Mouse (Mus musculus) thymus, postnatal 14 days (tissue): ENCODE data around the gene Cdk11b.
"Not testable (repeated sequence)": the region's sequence is repeated elsewhere in the genome, so short reads cannot be mapped to it uniquely, and the experiment has no call there.

Experiments used
- DNase-seq: peaks from one replicate; pipeline ENCODE4 v3.0.0; 2021

The Cdk11b gene

DNA sequence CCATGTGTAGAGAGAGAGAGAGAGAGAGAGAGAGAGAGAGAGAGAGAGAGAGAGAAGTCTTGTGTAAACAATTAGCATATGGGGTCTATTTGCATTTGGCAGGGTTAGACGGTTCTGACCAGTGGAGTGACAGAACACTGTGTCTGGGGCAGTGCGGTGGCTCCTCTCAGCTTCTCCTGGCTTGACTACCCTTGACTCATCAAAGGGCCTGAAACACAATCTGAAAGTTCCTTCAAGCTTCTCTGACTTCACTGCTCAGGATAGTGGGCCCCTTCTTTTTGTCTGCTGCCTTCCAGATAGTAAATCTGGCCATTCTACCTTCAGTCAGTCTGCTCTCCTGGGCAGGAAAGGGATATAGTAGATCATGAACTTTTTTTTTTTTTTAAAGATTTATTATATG is 17.8 kb upstream of the Cdk11b start:
- no peak for DNase-seq

DNA sequence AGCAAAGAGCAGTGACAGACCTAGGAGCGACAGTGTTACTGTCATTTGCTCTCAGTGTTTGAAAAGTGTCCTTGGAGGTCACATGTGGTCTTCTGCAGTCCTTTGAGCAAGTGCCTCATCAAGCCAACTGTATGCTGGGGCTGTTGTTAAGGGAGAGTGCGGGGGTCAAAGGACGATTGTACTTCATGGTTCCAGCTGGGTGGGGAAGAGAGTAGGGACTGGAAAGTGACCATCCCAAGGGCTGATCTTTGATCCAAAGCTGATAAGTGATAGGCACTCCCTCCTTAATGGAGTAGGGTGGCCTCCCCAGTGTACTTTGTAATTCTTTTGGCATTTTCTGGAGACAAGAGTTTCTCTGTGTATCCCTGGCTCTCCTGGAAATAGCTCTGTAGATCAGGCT is 12.8 kb upstream of the Cdk11b start:
- DNase-seq = no peak

DNA sequence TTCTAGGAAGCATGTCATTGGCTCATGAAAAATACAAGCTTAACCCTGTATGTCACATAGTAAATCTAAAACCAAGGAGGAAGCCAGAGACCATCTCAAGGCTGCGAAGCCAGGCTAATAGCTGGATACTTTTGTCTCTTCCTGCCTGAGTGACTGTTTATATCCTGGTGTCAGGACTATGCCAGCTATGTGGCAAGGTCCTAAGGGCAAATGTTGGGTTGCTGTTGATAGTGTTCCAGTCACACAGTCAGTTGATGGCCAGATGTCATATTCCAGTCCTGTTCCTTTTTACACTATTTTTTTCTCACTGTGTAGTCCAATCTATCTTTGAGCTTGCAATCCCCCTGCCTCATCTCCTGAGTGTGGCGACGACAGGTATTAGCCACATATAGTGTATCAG is 11.4 kb upstream of the Cdk11b start:
- DNase-seq = no peak

DNA sequence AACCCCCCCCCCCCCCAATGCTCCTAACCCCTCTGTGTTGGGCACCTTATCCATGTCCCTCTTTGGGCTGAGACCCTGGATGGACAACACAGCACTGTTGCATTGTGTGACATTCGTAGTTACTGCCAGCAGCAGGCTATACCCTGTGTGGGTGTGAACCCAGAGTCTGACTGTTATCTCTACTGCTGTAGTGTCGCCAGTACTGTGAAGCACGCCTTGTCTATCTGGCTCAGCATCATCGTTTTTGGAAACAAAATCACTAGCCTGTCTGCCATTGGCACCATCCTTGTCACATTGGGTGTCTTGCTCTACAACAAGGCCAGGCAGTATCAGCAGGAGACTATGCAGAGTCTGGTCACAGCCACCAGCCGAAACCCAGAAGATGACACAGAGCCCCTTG is 6.3 kb upstream of the Cdk11b start:
- DNase-seq = no peak

DNA sequence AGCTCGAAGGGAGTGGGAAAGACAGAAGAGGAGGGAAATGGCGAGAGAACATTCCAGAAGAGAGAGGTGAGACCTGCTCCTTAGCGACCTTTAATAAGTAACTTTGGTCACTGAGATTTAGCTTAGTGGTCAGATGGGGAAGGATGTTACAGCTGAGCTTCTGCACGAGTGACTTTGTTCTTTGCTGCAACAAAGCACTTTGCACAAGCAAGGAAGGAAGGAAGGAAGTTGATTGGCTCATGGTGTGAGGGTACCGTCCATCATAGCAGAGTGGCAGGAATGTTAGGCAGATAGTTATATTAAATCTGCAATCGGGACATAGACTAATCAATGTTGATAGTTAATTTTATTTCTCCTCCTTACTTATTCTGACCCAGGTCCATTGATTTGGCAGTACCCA is 5.6 kb downstream of the Cdk11b start:
- no peak for DNase-seq

DNA sequence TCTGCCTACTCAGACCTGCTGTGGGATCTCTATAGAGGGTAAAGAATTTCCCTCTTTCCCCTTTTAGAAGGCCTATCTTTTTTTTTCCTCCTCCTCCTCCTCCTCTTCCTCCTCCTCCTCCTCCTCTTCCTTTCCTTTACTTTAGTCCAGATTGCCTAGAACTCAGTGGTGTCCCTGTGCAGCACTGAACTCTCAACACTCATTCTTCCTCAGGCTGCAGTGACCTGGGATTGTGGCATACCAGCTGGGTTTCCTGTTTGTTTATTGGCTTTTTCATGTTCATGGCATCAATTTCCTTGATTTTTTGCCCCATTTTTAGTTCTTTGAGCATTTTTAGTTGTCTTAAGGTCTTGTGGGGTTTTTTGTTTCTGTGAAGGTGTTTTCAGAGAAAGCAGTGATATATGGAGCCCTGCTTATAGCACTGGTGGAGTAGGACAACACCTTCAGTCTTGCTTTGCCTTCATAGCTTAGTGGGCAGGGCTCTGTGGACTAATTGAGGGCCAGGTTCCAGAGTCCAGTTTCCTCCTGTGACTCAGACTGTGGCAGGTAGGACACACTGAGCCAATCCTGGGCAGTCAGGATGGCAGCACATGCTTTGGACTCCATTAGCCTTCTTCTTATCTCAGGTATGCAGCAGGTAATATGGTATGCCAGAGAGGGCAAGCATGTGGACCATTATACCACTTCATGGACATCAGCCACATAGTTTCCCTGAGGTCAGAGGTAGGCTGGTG is 11.3 kb downstream of the Cdk11b start:
- DNase-seq = no peak

DNA sequence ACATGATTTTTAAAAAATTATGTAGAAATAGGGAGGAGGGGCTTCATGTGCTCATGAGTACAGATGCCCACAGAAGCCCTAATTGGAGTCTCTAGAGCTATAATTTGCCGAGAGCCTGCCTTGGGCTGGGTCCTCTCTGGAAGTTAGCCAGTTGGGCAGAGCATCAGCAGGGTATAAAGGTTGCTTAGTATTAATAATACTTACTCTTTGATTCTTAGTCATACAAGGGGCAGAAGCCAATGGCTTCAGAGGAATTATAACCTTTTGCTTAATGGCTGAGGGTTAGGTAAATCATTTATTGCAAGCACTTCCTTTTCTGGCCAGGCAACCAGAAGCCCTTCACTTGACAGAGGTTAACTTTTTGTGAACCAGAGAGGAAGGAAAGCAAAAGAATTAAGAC is 18.9 kb downstream of the Cdk11b start:
- DNase-seq = no peak

DNA sequence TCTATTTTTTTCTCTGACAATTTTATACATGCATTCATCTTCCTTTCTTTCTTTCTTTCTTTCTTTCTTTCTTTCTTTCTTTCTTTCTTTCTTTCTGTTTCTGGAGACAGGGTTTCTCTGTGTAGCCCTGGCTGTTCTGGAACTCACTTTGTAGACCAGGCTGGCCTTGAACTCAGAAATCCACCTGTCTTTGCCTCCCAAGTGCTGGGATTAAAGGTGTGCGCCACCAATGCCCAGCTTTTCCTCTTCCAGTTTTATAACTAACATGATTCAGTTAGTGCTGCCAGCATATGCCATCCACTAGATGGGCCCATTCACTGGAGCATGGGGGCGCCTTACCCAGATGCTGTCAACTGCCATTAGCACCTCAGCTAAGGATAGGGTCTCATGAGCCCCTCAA is 20.7 kb downstream of the Cdk11b start, which contains the start of gene Gm10563:
Gene Gm10563, minus strand, starts transcription at position 101 of the 400 bp plus-strand sequence.
- not testable (repeated sequence) for DNase-seq

DNA sequence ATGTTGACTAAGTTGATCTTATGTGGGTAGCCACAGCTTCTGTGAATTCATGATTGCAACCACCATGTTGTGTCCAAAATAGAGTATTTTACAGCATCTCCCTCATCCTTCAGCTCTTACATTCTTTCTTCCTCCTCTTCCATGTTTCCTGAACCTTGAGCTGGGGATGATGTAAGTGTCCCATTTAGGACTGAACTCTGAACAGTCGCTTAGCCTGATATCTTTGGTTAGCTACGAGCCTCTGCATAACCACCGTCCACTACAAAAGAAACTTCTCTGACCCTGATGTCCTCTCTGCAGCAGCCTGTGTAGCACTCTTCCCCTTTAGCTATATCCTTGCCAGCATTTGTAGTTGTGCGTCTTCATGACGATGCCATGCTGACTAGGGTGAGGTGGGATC is 21.1 kb downstream of the Cdk11b start:
- no peak for DNase-seq

DNA sequence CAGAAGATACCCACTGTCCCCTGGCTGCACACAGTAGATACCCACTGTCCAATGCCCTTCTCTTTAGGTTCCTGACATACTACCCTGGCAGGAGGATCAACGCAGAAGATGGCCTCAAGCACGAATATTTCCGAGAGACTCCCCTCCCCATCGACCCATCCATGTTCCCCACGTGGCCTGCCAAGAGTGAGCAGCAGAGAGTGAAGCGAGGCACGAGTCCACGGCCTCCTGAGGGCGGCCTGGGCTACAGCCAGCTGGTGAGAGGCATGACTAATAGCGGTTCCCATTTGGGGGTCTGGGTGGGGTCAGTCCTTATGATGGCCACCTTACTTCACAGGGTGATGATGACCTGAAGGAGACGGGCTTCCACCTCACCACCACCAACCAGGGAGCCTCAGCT is 24.7 kb downstream of the Cdk11b start:
- no peak for DNase-seq

DNA sequence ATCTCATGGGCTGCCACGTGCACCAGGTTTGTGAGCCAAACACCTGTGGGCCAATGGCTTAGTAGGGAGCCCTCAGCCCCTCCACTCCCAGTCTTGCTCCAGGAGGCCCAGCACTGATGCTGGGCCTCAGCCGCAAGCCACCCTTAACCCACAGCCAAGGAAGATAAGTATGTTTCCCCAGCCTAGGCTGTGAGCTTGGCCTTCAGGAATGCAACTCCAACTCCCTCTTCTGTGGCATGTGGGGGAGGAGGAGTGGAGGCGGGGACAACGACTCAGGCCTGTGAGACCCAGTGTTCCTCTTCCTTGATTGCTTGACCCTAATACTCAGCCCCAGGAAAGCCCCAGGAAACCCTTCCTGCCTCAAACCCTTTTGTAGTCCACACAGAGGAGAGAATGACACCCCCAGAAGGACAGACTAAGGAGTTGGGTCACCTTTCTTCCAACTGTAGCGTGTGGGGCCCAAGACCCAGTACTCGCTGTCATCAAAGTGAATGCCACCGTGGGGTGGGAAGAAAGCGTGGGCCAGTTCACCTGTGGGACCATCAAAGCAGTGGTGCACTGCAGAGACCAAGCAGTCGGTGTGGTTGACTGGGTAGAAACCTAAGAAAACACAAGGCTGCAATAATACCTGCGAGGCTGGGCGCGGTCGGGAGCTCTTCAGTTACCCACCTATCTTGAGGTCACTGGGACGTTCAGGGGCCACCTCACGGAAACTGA is 27.1 kb downstream of the Cdk11b start:
- DNase-seq = no peak

DNA sequence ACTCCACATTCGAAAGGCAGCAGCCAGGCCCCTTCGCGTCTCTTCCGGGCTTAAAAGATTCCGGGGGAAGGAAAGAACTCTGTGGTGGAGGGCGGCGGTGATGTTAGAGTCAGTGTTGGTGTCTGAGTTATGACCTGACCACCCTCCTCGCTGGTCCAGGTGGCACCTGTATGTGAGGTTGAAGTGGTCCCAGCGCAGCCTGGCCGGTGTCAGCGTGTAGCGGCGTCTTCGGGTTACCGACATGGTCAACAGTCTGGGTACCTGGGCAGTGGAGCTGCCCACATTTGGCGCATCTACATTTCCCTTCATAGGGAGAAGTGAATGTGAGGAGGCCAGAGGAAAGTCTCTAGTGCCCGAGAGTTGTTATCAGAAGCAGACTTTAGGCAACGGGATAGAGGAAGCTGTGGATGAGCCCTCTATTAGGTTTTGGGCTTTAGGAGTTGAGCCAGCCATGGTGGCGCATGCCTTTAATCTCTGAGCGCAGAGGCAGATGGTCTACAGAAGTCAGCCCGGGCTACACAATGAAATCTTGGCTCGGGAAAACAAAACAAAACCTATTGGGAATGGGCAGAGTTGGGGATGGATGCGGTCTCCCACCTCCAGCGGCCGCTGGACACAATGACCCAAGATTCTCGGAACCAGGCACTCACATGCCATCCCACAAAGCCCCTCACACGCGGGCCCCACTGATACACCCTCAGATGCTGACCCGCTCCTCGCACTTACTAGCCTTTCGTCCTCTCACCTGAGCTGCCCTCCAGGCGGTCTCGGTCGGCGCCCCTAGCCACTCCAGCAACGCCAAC is 27.8 kb downstream of the Cdk11b start:
- DNase-seq = no peak

DNA sequence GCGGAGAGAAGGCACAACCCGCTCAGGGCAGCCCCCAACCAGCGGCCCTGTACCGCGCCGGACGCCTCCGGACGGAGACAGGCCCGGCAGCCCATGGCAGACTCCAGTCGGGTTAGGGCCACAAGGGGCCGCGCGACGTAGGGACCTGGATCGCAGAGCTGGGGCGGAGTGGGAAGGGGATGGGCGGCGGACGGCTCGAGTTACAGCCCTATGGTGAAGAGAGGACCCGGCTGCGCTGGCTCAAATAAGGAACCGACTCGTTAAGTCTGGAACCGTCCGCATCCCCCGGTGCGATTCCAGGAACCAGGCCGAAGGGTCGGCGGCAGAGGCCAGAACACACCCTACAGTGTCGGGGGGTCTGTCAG is 28.4 kb downstream of the Cdk11b start, which contains the start of gene Mmp23:
Gene Mmp23, minus strand, starts transcription at position 299 of the 365 bp plus-strand sequence.
- peak; percentile 10 for DNase-seq

DNA sequence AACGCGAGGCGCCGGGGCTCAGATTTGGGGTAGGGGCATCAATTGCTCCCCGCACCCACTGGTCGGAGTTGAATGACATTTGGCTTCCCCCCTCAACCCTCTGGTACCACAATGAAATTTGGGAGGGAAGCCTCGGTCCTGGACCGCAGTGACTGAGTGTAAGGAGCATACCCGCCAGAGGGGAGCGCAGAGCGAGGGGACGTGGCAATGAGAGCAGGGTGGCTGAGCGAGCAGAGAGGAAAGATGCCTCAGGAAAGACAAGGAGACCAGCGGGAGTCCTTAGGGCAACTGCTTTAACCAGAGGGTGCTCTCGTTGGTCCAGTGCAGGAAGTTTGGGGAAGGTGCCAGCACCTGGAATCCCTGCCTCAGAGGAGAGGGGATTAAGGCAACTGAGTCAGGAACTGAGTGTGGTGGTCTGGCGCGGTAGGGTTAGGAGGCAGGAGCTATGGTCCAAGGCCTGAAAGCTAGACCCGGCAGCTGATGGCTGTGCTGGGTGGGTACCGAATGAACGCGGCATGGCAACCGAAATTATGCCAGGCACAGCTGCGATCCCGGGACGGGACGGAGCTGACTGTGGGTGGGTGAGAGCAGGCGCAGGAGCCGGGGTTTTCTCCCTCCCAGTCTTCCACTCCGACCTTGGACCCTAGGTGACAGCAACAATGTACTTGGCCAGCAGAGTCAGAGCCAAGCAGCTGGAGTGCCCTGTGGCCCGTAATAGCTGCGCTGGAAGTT is 29.0 kb downstream of the Cdk11b start:
- peak; percentile 17 for DNase-seq

DNA sequence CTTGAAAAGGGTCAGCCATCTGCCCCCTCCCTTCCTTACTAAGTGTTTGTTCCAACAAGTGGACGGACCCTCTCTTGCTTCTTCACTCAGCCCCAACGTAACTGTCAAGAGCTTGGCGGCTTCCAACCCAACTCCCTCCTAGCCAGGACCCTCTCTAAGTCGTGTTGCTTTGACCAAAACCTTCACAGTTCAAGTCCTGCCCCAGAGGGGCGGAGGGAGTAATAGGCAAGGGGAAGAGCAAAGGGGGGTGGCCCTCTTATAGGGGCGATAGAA is 29.5 kb downstream of the Cdk11b start:
- DNase-seq = no peak

DNA sequence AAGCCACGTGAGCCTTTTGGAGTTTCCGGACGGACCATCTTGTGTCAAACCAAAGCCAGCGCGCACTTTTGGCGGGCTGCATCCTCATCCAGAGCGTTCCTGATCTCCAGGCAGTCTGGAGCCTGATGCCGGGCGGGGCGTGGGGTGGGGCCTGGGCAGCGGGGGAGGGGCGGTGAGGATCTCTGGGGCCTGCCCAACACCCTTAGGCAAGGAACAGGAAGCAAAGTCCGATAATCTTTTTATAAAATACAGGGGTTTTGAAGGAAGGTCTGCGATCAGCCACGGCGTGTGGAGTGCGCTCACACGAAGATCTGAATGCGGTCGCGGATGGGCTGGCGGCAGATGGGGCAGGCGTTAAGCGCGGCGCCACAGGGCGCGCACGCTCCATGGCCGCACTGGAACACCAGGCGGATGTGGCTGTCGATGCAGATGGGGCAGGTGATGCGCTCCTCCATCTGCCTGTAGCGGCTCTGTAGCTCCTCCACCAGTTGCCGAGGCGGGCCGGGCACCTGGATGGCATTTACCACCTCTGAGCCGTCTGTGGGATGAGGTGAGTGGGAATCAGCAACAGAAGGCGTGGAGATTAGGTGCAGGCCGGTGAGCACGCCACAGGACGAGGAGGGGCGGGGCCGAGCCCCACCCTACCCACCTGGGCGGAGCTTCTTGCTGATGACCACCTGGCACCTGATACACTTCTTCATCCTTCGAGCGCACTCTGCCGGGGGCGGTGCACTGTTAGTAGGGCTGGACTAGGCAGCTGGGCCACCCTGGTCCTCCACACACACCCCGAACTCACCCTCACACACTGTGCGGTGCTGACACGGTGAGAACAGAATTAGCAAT is 30.0 kb downstream of the Cdk11b start:
- DNase-seq = peak; percentile 70

DNA sequence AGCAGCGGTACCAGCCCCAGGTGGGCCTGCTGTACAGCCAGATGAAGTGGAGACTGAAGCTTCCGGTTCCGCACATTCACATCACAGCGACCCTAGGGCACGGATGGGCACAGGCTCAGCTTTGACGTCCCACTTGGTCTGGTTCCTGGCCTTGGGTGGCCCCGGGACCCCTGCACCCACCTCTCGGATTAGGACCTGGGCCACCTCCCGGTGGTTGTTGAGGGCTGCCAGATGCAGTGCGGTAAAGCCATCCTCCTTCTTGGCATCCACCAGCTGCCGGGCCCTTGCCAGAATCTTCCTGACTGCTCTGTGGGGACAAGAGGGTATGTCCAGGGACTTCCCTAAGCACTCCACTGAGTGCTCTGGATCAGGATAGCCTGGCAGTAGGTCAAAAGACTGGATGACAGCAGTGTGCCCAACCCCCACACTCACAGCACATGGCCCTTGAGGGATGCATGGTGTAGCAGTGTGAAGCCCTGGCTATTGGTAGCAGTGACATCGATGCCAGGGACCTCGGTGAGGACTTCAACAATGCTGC is 31.6 kb downstream of the Cdk11b start:
- no peak for DNase-seq

DNA sequence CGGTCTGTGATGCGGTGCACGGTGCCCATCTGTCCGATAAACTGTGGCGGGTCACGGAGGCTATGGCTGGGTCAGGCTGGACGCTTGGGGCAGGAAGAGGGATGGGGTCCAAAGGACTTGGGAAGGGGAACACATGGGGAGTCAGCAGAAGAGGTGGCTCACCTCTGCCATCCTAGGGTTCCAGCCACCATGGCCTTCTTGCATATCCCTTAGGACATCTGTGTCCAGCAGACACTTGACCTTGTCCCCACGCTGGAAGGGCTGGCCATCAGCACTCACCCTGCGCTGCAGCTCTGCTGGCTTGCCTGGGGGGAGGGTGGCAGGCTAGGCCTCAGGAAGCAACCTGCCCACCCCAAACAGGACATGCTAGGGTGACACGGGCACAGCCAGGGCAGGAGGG is 34.3 kb downstream of the Cdk11b start:
- DNase-seq = no peak

DNA sequence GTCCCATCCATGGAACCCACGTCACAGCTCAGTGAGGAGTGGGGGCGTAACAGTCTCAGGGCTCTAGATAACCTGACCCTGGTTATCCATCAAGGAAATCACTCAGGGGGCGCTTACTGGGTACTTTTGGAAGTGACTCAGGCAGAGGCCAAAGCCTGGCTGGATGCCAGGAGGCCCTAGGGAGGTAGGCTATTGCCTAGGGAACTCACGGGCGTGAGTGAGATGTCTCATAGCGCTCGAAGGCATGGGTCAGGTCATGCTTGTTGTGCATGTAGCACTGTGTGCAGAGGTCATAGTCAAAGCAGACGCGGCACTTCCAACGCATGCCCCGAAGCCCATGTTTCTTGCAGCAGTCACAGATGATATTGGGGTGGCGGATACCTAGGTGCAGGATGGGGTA is 36.0 kb downstream of the Cdk11b start:
- no peak for DNase-seq

DNA sequence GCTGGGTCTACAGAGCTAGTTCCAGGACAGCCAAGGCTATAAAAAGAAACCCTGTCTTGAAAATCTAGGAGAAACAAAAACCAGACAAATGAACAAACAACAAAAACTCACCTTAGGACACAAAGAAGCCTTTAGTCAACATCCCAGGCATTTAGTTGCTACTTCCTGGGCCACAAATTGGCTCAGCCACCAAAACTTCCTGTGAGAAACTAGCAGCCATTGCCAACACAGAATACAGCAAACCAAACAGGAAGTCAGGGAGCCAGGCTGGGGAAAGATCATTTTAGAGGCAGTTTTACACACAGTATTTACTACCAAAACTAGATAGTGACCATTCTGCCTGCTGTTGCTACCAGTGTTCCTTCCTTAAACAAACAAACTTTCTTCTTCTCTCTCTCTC is 42.2 kb downstream of the Cdk11b start:
- DNase-seq = peak; percentile 10

DNA sequence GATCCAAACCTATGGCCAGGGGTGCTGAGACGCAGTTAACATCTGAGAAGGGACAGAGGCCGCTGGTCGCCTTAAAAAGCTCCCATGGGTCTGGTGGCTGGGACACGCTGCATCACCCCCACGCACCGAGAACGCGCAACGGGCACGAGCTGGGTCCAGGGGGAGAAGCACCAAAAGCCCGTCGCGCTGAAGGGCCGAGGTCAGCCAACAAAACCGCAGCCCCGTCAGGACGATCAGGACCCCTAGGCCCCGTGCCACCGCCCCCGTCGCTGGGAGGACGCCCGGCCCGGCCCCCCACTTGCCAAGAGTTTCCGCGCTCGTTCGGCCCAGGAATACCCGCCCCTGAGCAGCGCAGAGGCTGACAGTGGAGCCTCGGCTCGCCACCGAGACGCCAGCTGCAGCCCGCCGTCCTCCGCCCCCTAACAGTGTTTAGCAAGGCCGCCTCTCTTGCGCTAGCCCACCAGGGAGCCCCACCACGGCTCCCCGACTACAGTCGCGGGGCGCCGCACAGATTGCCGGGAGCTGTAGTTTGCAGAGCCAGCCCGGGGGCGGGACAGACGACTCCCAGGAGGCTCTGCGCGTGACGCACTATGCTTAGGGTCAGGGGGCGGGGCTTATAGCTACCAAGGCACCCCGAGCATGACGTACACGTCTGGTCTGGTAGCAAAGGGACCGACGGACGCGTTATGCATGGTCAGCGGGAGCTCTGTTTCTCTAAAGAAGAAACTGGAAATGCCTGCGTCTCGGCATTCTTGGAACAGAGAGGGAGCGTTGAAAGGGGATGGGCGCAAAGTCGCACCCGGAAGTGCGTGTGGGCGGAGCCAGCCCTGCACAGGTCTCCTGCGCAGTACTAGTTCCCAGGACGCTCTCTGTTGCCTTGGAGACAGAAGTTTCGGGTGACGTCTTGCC is 44.3 kb downstream of the Cdk11b start, which contains the start of gene Mib2:
Gene Mib2, minus strand, starts transcription at position 510 of the 909 bp plus-strand sequence.
- peak; percentile 98 for DNase-seq
